8 mouse cellular contexts compared by ENCODE assay signal in genomic region chr11:115080886-115081285, GRCm38 (mm10). TPM values are rescaled to one million over a fixed set of nuclear protein-coding genes. Genes with fewer than 3 reads are reported as not detected.
DNase-seq lines count a peak whose midpoint lies in the region; ATAC-seq lines count a peak whose summit lies in the region.

No protein-coding gene starts in this region.

- no peaks in the 10 kb centered on the region for H3K36me3 ChIP-seq in intestine, embryonic 14.5 days (ENCODE audit: control insufficient read depth, insufficient read depth, low read length)
- H3K36me3 ChIP-seq in intestine, embryonic 15.5 days: no peaks in the 10 kb centered on the region

- peaks cover 3% of the 10 kb centered on the region; the same call in 1 of the 2 replicates for H3K4me1 ChIP-seq in intestine, embryonic 14.5 days (replicated peaks; ENCODE audit: control insufficient read depth, insufficient read depth, low read length)
- no peaks in the 10 kb centered on the region for H3K4me1 ChIP-seq in intestine, embryonic 15.5 days (replicated peaks)

- no peak for ATAC-seq in intestine, embryonic 14.5 days (replicated peaks; ENCODE audit: low FRiP score, low TSS enrichment, low read depth)
- ATAC-seq in intestine, embryonic 15.5 days: no peak

- H3K9me3 ChIP-seq in intestine, embryonic 14.5 days (ENCODE audit: control insufficient read depth, low read length): no peaks in the 10 kb centered on the region
- H3K9me3 ChIP-seq in intestine, embryonic 15.5 days: no peaks in the 10 kb centered on the region

- DNase-seq in intestine, embryonic 14.5 days (ENCODE audit: low spot score): peak; percentile 74
- DNase-seq in ES-CJ7 (ENCODE audit: low read depth, low spot score): peak; percentile 84
- DNase-seq in c-Kit-positive CD71-negative TER-119-negative erythroid progenitor cells, embryonic 14.5 days (ENCODE audit: low read depth): peak; percentile 63
- peak; percentile 33 to 40 for DNase-seq in frontal cortex, postnatal 25 days (ENCODE audit: low spot score in 2 of 2)
- DNase-seq in left cerebral cortex, adult 18-20 months (ENCODE audit: low spot score in 2 of 2): peak; percentile 35 to 51
- DNase-seq in natural killer cell, adult 2 months (ENCODE audit: low spot score in 2 of 2): peak; percentile 63 to 69
- peak; percentile 40 for DNase-seq in thymus, postnatal 14 days

- no peak overlapping the region for H3K9ac ChIP-seq in intestine, embryonic 14.5 days (ENCODE audit: low read length)
- no peak overlapping the region for H3K9ac ChIP-seq in intestine, embryonic 15.5 days

- WGBS in intestine, embryonic 14.5 days: 35% methylated on average over 13 of the region's 13 CpGs
- 30% methylated on average over 13 of the region's 13 CpGs for WGBS in intestine, embryonic 15.5 days

- no peak overlapping the region for H3K4me3 ChIP-seq in intestine, embryonic 14.5 days (ENCODE audit: low read depth, low read length)
- no peak overlapping the region for H3K4me3 ChIP-seq in intestine, embryonic 15.5 days (replicated peaks)

- H3K27me3 ChIP-seq in intestine, embryonic 14.5 days (replicated peaks; ENCODE audit: control insufficient read depth, insufficient read depth, low read length): 0 out of 2 replicates have a peak, but pooled peaks cover 13% of the 10 kb centered on the region
- 0 out of 2 replicates have a peak, but pooled peaks cover 5% of the 10 kb centered on the region for H3K27me3 ChIP-seq in intestine, embryonic 15.5 days (replicated peaks)

- H3K4me2 ChIP-seq in intestine, embryonic 14.5 days (ENCODE audit: low read length): no peak overlapping the region
- H3K4me2 ChIP-seq in intestine, embryonic 15.5 days (replicated peaks): no peak overlapping the region

- H3K27ac ChIP-seq in intestine, embryonic 14.5 days (ENCODE audit: low read depth): no peak overlapping the region
- no peak overlapping the region for H3K27ac ChIP-seq in intestine, embryonic 15.5 days

RNA-seq across cellular contexts. Expression of gene Rab37, which starts 10.3 kb away (rescaled TPM):
- 3.3 and 5.0 TPM in 2 replicates for polyA plus RNA-seq in intestine, embryonic 14.5 days (2014; fragmentation: Nextera tagmentation; extraction: Ambion mirVana)
- polyA plus RNA-seq in intestine, embryonic 15.5 days (2015; fragmentation: Nextera tagmentation; extraction: Ambion mirVana): 3.6 and 3.7 TPM in 2 replicates
- total RNA-seq in left cerebral cortex, adult 18-20 months (2021): 1 to 10 TPM; 3.3 to 3.8 TPM

RNA-seq across cellular contexts. Expression of gene Cd300e, which starts 18.9 kb away (rescaled TPM):
- polyA plus RNA-seq in intestine, embryonic 14.5 days (2014; fragmentation: Nextera tagmentation; extraction: Ambion mirVana): 0.08 and 0.19 TPM in 2 replicates
- polyA plus RNA-seq in intestine, embryonic 15.5 days (2015; fragmentation: Nextera tagmentation; extraction: Ambion mirVana): 0.06 and 0.28 TPM in 2 replicates
- total RNA-seq in left cerebral cortex, adult 18-20 months (2021): not detected

RNA-seq across cellular contexts. Expression of gene Cd300ld3, which starts 32.7 kb away (rescaled TPM):
- not detected in 2 replicates for polyA plus RNA-seq in intestine, embryonic 14.5 days (2014; fragmentation: Nextera tagmentation; extraction: Ambion mirVana)
- polyA plus RNA-seq in intestine, embryonic 15.5 days (2015; fragmentation: Nextera tagmentation; extraction: Ambion mirVana): not detected in 2 replicates
- under 1 TPM; 0.60 to 0.82 TPM for total RNA-seq in left cerebral cortex, adult 18-20 months (2021)

RNA-seq across cellular contexts. Expression of gene Cd300ld5, which starts 43.3 kb away (rescaled TPM):
- polyA plus RNA-seq in intestine, embryonic 14.5 days (2014; fragmentation: Nextera tagmentation; extraction: Ambion mirVana): not detected in 2 replicates
- not detected in 2 replicates for polyA plus RNA-seq in intestine, embryonic 15.5 days (2015; fragmentation: Nextera tagmentation; extraction: Ambion mirVana)
- under 1 TPM; 0.60 to 0.82 TPM for total RNA-seq in left cerebral cortex, adult 18-20 months (2021)

RNA-seq across cellular contexts. Expression of gene Cd300lf, which starts 52.9 kb away (rescaled TPM):
- 0.27 and 1.0 TPM in 2 replicates for polyA plus RNA-seq in intestine, embryonic 14.5 days (2014; fragmentation: Nextera tagmentation; extraction: Ambion mirVana)
- 0.85 and 1.2 TPM in 2 replicates for polyA plus RNA-seq in intestine, embryonic 15.5 days (2015; fragmentation: Nextera tagmentation; extraction: Ambion mirVana)
- under 1 TPM; 0.30 to 0.42 TPM for total RNA-seq in left cerebral cortex, adult 18-20 months (2021)
